Mouse (Mus musculus) macrophage (primary cell): ENCODE measurements around the gene Tbx20. TPM values are rescaled to one million over a fixed set of nuclear protein-coding genes. Genes with fewer than 3 reads are reported as not detected.

Experiments used
- H3K27ac ChIP-seq: fragments of 350-480 bp; formaldehyde crosslinking; 2 replicates; pipeline ENCODE4 v1.9.0; 2021
- H3K36me3 ChIP-seq: fragments of 350-480 bp; formaldehyde crosslinking; 2 replicates; pipeline ENCODE4 v1.9.0; 2021; ENCODE audit errors: inconsistent target
- H3K4me3 ChIP-seq: fragments of 350-480 bp; formaldehyde crosslinking; 2 replicates; pipeline ENCODE4 v1.9.0; 2021; ENCODE audit errors: inconsistent target
- H3K79me2 ChIP-seq: fragments of 350-480 bp; formaldehyde crosslinking; 2 replicates; pipeline ENCODE4 v1.9.0; 2021; ENCODE audit errors: inconsistent target
- WGBS: methylation state at CpG from one replicate; pipeline ENCODE4 v1.1.7; 2026; ENCODE audit warnings: inconsistent platforms; ENCODE audit not compliant: missing documents; 5-methylcytosine and 5-hydroxymethylcytosine counted together
- polyA plus RNA-seq: library from polyadenylated mRNA; stranded (reverse); fragments of 250-400 nt; gene quantifications from 3 replicates; pipeline ENCODE4 v1.2.4, GENCODE M21; 2018; ENCODE audit warnings: inconsistent platforms

Tbx20 gene
- polyA plus RNA-seq, 1 experiment from 2014 or later: not detected

DNA sequence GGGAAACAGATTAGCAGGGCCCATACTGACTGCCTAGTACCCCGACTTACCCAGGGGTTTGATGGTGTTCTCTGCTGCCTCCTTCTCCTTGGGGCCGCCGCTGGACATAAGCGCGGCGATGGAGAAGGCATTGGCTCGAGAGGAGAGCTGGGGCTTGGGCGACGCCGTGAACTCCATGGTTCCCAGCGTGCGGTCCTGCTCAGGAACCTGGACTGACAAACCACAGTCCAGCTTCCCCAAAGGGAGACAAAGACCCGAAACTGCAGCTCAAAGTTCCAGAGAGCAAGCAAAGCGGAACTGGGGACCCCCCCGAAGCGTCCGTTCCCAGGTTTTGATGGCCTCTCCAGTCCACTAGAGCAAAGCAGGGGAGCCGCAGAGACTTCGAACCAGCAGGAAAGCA is 434 bp downstream of the Tbx20 start:
- Histone ChIP-seq H3K4me3 (no peak overlapping the region), H3K79me2 (no peaks in the 10 kb centered on the region), H3K27ac (no peak overlapping the region), H3K36me3 (no peaks in the 10 kb centered on the region)
- 4% methylated on average over 19 of the region's 19 CpGs for whole genome bisulfite sequencing

DNA sequence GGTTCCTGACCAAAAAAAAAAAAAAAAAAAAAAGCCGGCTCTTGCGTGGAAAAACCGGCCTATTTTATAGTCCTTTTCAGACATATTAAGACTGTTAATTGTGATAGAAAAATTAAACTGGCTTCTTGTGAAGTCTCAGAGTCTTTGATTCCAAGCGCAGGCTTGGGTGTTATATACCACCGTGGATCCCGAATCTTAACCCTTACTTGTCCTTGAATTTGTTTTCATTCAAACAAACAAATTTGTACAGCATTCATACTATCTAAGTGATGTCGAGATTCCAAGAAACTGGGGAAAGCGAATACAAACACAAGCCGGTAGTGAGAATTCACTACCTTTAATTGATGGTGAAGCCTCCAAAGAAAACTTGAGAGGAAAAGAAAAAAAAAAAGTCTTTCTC is 932 bp downstream of the Tbx20 start:
- Histone ChIP-seq H3K79me2 (no peaks in the 10 kb centered on the region), H3K36me3 (no peaks in the 10 kb centered on the region), H3K27ac (no peak overlapping the region), H3K4me3 (no peak overlapping the region)
- 9% methylated on average over 8 of the region's 9 CpGs for WGBS

DNA sequence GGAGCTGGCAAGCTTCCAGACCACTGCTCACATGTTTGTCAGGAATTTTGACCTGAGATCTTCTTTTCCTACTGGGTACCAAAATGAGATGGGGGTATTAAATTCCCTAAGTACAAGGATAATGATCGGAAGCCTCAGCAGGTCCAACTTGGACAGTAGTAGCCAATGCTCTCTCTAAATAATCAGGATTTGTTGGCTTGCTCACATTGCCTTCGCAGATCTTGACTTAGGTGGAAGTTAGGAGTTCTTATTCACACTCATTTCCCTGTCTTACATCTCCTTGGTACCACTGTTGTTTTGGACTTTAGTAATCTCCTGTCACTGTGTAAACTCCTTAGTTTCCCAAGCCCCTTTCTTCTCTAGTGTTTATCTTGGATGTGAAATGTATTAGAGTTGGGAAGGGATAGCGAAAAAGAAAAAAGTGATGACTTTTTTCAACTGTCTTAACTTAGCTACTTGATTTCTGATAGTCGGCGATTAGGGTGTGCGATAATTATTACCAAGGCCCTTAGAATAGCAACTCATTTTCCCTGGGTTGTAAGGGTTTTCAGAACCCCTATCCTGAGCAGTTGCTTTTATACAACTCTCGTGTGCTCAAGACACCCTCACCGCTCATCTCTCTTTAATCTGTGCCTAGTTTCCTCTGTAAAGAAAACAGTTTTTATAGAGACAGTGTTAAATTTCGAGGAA is 1.5 kb downstream of the Tbx20 start:
- H3K36me3 ChIP-seq: no peaks in the 10 kb centered on the region
- no peak overlapping the region for H3K27ac ChIP-seq
- 32% methylated on average over 8 of the region's 9 CpGs for WGBS
- no peaks in the 10 kb centered on the region for H3K79me2 ChIP-seq
- H3K4me3 ChIP-seq: no peak overlapping the region

DNA sequence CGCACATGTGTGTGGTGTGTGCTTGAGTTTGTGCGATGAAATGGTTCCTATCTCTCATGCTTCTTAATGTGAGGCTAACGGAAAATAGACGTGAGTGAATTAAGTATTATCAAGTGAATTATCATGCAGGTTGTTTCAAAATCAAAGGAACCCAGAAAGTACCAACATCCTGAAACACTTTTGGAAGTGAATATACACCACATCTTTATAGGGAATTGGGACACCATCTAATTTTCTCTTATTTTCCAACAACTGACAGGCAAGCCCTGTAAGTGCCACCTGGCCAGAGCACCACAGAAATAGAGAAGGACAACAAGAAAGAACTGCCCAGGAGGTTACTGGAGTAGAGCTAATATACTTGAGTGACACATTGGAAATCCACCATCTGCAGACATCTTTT is 2.4 kb downstream of the Tbx20 start:
- Histone ChIP-seq H3K4me3 (no peak overlapping the region), H3K27ac (no peak overlapping the region), H3K36me3 (no peaks in the 10 kb centered on the region), H3K79me2 (no peaks in the 10 kb centered on the region)
- 18% methylated on average over 4 of the region's 4 CpGs for WGBS

DNA sequence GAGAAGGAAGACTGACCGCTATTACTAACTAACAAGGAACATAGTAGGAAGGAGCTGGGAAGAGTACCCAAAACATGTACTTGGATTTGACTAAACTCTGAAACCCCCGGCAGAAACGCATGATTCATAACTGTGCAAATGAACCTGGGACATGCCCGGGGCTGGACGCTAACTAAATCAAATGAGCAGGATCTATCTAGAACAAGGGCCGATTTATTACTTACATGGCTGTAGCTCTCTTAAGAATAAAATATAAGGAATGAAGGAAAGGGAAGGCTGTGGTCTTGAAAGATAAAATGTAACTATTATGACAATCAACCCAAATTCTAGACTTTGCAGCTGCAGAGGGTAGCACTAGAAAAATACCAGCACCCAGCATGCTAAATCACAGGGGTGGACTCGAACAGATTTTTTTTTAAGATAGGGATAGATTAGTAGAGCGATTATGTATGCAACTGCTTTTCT is 3.1 kb downstream of the Tbx20 start:
- 7% methylated on average over 8 of the region's 8 CpGs for WGBS
- Histone ChIP-seq H3K79me2 (no peaks in the 10 kb centered on the region), H3K27ac (no peak overlapping the region), H3K4me3 (no peak overlapping the region), H3K36me3 (no peaks in the 10 kb centered on the region)

DNA sequence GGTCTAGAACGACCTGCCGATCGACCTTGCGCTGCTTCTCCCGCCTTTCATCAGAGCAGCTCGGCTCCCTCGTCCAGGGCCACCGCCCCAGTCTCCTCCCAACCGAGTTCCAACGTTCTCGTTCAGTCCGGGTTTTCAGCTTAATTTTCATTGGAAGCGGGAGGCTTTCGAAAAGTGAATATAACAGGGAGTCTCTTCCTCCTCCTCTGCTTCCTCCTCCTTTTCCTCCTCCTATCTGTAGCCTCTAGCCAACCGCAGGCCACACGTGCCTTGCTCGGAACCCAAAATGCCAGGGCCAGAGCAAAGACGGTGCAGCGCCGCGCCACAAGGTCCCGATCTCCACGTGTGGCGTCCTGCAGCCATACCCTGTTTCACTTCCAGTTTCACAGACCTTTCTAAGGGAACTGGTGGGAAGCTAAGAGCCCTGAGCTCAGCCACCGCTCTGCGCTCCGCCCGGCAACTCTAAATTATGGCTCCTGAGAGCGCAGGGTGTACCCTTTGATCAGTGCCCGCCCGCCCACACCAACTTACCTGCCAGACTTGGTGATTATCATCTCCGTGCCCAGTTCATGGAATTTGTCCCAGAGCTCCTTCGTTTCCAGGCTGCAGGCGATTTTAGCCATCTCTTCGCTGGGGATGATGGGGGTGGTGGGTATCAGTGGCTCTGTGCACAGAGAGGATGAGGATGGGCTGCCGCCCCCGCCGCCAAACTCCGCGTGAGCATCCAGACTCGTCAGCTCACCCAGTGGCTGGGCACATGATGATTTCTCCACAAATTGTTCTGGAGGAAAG is 3.8 kb downstream of the Tbx20 start:
- Histone ChIP-seq H3K79me2 (no peaks in the 10 kb centered on the region), H3K4me3 (no peak overlapping the region; the same call in 1 of the 2 replicates), H3K27ac (no peak overlapping the region), H3K36me3 (no peaks in the 10 kb centered on the region)
- 4% methylated on average over 40 of the region's 41 CpGs for WGBS

DNA sequence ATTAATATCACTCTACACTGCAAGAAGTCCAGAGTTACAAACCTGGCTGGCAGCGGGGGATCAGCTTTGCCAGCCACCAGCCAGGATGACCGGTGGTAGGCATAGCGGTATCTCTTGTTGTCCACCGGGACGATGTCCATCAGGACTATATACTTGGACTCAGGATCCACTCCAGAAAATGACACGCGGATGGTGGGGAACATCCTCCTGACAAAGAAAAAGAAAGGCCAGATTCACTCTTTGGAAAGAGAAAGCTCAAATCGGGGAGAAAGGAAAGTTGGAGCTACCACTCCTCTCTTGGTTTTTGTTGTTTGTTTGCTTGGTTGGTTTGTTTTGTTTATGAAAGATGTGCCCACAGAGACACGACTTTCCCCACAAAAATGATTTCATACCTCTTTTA is 4.5 kb downstream of the Tbx20 start:
- Histone ChIP-seq H3K27ac (no peak overlapping the region), H3K36me3 (no peaks in the 10 kb centered on the region), H3K4me3 (no peak overlapping the region), H3K79me2 (no peaks in the 10 kb centered on the region)
- WGBS: 18% methylated on average over 9 of the region's 9 CpGs

DNA sequence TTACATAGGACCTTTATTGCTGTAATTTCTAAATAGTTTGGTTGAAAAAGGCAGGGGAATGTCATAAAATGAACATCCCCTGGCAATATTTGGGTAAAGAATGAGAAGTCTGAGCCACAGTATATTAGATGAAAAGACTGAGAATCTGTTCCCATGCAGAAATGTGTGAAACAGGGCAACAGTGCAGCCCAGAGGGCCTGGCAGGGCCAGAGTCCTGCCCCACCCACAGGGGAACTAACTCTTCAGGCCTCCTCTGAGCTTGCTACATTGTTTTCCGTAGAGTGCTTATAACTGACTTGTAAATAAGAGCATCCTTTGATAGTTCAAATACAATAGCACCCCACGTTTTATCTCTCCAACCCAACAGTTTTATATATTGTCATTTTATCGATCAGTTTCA is 7.0 kb downstream of the Tbx20 start:
- no peaks in the 10 kb centered on the region for H3K79me2 ChIP-seq
- no peaks in the 10 kb centered on the region for H3K36me3 ChIP-seq
- no peak overlapping the region for H3K27ac ChIP-seq
- H3K4me3 ChIP-seq: no peak overlapping the region
- WGBS: 70% methylated on average over 3 of the region's 3 CpGs

DNA sequence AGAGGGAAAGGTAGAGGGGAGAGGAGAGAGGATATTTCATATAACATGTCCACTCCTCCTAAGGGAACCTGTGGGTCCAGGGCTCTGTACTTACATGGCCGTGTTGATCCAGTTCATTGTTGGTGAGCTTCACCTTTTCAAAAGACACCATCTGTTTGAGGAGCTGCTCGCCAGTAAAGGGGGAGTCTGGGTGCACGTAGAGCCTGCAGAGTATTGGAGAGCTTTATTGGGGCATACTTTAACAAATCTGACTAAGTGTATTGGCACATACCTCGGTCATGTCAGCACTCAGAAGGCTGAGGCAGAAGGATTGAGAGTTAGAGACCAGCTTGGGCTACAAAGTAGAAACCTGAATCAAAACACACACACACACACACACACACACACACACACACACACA is 8.5 kb downstream of the Tbx20 start:
- WGBS: 69% methylated on average over 4 of the region's 4 CpGs
- H3K79me2 ChIP-seq: no peaks in the 10 kb centered on the region

DNA sequence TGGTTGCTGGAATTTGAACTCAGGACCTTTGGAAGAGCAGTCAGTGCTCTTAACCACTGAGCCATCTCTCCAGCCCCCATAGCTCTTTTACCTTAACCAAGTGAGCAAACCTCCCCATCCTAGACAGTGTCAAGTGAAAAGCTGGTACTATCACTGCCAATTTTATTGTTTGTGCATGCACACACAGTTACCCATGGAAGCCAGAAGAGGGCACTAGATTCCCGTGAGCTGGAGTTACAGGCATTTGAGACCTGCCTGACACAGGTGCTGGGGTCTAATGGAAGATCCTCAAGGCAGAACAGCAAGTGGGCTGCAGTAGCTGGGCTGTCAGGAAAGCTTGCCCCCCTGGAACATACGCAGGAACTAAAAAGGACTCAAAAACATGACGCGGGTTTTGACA is 13.6 kb downstream of the Tbx20 start:
- Histone ChIP-seq H3K36me3 (no peaks in the 10 kb centered on the region), H3K4me3 (no peak overlapping the region), H3K27ac (no peak overlapping the region), H3K79me2 (no peaks in the 10 kb centered on the region)
- WGBS: 54% methylated on average over 4 of the region's 4 CpGs

More for the DNA sequence above, 8.5 kb downstream of the Tbx20 start:
- H3K27ac ChIP-seq: no peak overlapping the region
- H3K36me3 ChIP-seq: no peaks in the 10 kb centered on the region
- H3K4me3 ChIP-seq: no peak overlapping the region

DNA sequence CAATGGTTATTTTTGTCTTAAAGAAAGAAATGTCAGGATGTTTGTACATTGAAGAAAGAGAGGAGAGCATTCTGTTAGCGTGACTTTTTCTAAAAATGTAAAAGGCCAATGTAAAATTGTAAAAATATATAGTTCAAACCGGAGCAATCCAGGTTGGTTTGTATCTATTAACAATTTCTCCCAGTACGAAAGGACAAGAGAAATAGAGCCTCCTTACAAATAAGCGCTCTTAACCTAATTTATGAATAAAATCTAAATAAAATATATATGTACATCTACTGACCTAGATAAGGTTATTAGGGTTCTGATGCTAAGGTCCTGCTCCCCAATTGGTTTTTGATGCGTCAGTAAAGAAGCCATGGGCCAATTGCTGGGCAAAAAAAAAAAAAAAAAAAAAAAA is 29.1 kb downstream of the Tbx20 start:
- 92% methylated on average over 4 of the region's 5 CpGs for WGBS
- no peak overlapping the region for H3K27ac ChIP-seq
- H3K4me3 ChIP-seq: no peak overlapping the region
- H3K36me3 ChIP-seq: no peaks in the 10 kb centered on the region
- H3K79me2 ChIP-seq: no peaks in the 10 kb centered on the region

DNA sequence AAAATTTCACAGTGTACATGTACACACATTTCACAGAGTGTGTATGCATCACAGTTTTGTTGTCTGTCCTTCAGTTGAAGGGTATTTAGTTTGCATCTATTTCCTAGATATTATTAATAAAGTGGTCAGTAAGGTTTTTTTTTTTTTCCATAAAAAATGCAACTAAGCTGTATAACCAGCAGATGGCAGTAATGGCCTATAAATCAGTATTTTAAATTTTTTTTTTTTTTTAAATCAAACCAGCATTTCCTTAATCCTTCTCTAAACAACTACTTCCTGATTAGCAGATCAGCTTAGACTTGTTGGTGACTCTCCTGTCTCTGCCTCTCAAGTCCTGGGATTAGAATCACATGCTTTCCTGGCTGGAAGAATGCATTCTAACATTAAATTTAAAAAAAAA is 72.9 kb downstream of the Tbx20 start:
- Histone ChIP-seq H3K79me2 (no peaks in the 10 kb centered on the region), H3K36me3 (no peaks in the 10 kb centered on the region), H3K4me3 (no peak overlapping the region), H3K27ac (no peak overlapping the region)

DNA sequence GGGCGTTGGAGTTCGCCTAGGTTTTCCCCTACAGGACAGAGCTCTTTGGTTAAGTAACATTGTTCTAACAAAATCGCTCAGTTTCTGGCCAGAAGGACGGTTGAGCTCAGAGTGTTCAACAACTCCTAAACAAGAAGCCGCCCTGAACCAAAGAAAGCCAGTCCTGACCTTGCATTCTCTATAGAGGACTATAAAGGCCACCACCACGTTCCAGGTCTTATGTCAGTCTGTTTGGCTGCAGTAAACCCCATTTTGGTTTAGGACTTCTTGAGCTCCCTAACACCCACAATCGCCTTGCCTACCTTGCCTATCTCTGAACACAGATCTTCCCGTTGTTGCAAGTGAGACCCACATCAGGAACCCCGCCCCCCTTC is 77.7 kb downstream of the Tbx20 start:
- 13% methylated on average over 9 of the region's 9 CpGs for WGBS
- H3K36me3 ChIP-seq: no peaks in the 10 kb centered on the region
- no peaks in the 10 kb centered on the region for H3K79me2 ChIP-seq
- no peak overlapping the region for H3K4me3 ChIP-seq
- H3K27ac ChIP-seq: no peak overlapping the region

DNA sequence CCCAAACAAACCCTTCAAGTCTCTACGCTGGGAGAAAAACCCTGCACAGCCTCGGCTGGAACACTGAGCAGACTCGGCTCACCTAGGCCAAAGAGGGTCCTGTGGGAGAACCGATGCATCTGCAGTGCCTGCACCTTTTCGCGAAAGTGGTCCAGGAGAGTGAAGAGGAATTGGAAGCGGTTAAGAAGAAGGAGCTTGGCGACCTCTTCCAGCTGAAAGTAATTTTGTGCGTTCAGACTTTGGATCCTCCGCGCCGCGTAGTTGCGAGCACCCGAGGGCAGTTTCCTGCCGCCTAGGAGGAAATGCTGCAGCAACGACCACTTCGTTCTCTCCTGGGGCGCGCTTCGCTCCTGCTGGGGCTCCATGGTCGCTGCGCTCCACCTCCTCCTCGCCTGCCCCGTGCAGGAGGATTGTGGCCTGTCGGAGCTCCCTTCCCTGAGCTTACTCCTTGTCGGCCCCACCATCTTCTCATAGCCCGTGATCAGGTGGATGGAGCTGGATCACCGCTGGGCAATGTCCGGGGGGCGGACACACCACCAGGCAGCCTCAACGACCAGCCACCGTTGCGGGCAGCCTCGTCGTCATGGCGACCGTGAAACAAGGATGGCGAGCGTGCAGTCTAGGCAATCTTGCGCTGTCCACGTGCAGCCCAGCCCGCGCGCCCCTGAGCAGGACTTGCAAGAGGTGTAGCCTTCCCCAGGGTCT is 78.3 kb downstream of the Tbx20 start, which contains the start of gene Dpy19l2:
TSS of gene Dpy19l2 (minus strand) at position 594 of the 705 bp plus-strand sequence.
- no peak within 1 kb of the TSS for H3K4me3 ChIP-seq
- H3K36me3 ChIP-seq: no peaks in the 10 kb centered on the region
- no peaks in the 10 kb centered on the region for H3K79me2 ChIP-seq
- H3K27ac ChIP-seq: no peak within 1 kb of the TSS
- 4% methylated on average over 45 of the region's 45 CpGs for WGBS
